Comparison of ENCODE assay signal across 8 mouse cellular contexts in genomic region chr10:39733421-39733930, GRCm38 (mm10). TPM values are rescaled to one million over a fixed set of nuclear protein-coding genes. Genes with fewer than 3 reads are reported as not detected.
A peak's percentile ranks its signal among the peaks of the same experiment; 100 is the strongest.
DNase-seq lines count a peak whose midpoint lies in the region; ATAC-seq and TF ChIP-seq lines count a peak whose summit lies in the region.

No protein-coding gene starts in this region.

- intact Hi-C loops in heart, postnatal 36 days (cut with DNase I): loop anchor here (5.0 kb wide), 4 partner anchors 76 to 561 kb away; partner anchors contain the start of genes Fyn and Mfsd4b4

- WGBS in heart, embryonic 15.5 days: 17% methylated on average over 10 of the region's 10 CpGs
- WGBS in forebrain, embryonic 16.5 days: 8% methylated on average over 10 of the region's 10 CpGs
- 19% methylated on average over 10 of the region's 10 CpGs for WGBS in midbrain, embryonic 12.5 days

- H3K9me3 ChIP-seq in heart, embryonic 15.5 days (replicated peaks): no peaks in the 10 kb centered on the region
- no peaks in the 10 kb centered on the region for H3K9me3 ChIP-seq in G1E (replicated peaks)
- H3K9me3 ChIP-seq in forebrain, embryonic 16.5 days (ENCODE audit: control insufficient read depth, low read length): no peaks in the 10 kb centered on the region
- H3K9me3 ChIP-seq in midbrain, embryonic 12.5 days: no peaks in the 10 kb centered on the region

- peaks cover 9% of the 10 kb centered on the region; the same call in 1 of the 2 replicates for H3K4me1 ChIP-seq in heart, embryonic 15.5 days (replicated peaks)
- H3K4me1 ChIP-seq in G1E (ENCODE audit: insufficient read depth, low read depth, low read length): peaks cover 13% of the 10 kb centered on the region
- peaks cover 8% of the 10 kb centered on the region for H3K4me1 ChIP-seq in forebrain, embryonic 16.5 days (replicated peaks; ENCODE audit: control insufficient read depth, insufficient read depth, low read length)
- peaks cover 20% of the 10 kb centered on the region for H3K4me1 ChIP-seq in midbrain, embryonic 12.5 days

- H3K4me2 ChIP-seq in heart, embryonic 15.5 days: peak overlapping the region; percentile 66
- peak overlapping the region; percentile 71 for H3K4me2 ChIP-seq in forebrain, embryonic 16.5 days (ENCODE audit: low read length)
- H3K4me2 ChIP-seq in midbrain, embryonic 12.5 days (replicated peaks): peak overlapping the region; percentile 63

- H3K9ac ChIP-seq in heart, embryonic 15.5 days: peak overlapping the region; percentile 84
- peak overlapping the region; percentile 96 for H3K9ac ChIP-seq in forebrain, embryonic 16.5 days (replicated peaks; ENCODE audit: low read depth, low read length)
- H3K9ac ChIP-seq in midbrain, embryonic 12.5 days (replicated peaks): peak overlapping the region; percentile 93

- H3K27me3 ChIP-seq in heart, embryonic 15.5 days: no peaks in the 10 kb centered on the region
- H3K27me3 ChIP-seq in G1E (ENCODE audit: insufficient read depth, low read length): no peaks in the 10 kb centered on the region
- H3K27me3 ChIP-seq in forebrain, embryonic 16.5 days (replicated peaks; ENCODE audit: control insufficient read depth, insufficient read depth, low read length): no peaks in the 10 kb centered on the region
- H3K27me3 ChIP-seq in midbrain, embryonic 12.5 days: no peaks in the 10 kb centered on the region

- no peak for DNase-seq in heart, postnatal 36 days
- no peak for DNase-seq in G1E (ENCODE audit: low spot score)
- DNase-seq in urinary bladder, postnatal 4 days (ENCODE audit: low spot score in 2 of 2): no peak
- DNase-seq in adrenal gland, adult 18-20 months (ENCODE audit: low spot score in 2 of 2): no peak
- DNase-seq in layer of hippocampus, adult 11-12 months (ENCODE audit: low spot score): no peak

- no peak for ATAC-seq in heart, embryonic 15.5 days (replicated peaks; ENCODE audit: insufficient number of reproducible peaks, insufficient read depth, low FRiP score, low read depth)
- no peak for ATAC-seq in G1E (ENCODE audit: extremely low read depth, insufficient number of reproducible peaks, low FRiP score, poor library complexity, severe bottlenecking)
- no peak for ATAC-seq in forebrain, embryonic 16.5 days
- ATAC-seq in midbrain, embryonic 12.5 days (ENCODE audit: low FRiP score, low read depth): no peak

- TF ChIP-seq CTCF in G1E (IDR thresholded peaks at IDR 0.05; ENCODE audit: low read depth, low read length): no peak

- no peaks in the 10 kb centered on the region for H3K36me3 ChIP-seq in heart, embryonic 15.5 days
- H3K36me3 ChIP-seq in G1E (replicated peaks): peaks cover 4% of the 10 kb centered on the region
- no peaks in the 10 kb centered on the region for H3K36me3 ChIP-seq in forebrain, embryonic 16.5 days (ENCODE audit: control insufficient read depth, insufficient read depth)
- no peaks in the 10 kb centered on the region for H3K36me3 ChIP-seq in midbrain, embryonic 12.5 days

- H3K4me3 ChIP-seq in heart, embryonic 15.5 days: peak overlapping the region; percentile 79
- H3K4me3 ChIP-seq in G1E (ENCODE audit: low read depth, low read length): peak overlapping the region; percentile 93
- H3K4me3 ChIP-seq in forebrain, embryonic 16.5 days (replicated peaks; ENCODE audit: low read length): peak overlapping the region; percentile 87
- H3K4me3 ChIP-seq in midbrain, embryonic 12.5 days: peak overlapping the region; percentile 70

- H3K27ac ChIP-seq in heart, embryonic 15.5 days: peak overlapping the region; percentile 100
- peak overlapping the region; percentile 100 for H3K27ac ChIP-seq in forebrain, embryonic 16.5 days (ENCODE audit: low read length)
- H3K27ac ChIP-seq in midbrain, embryonic 12.5 days (replicated peaks): peak overlapping the region; percentile 100

RNA-seq across cellular contexts. Expression of gene Rev3l, which starts 1.6 kb away (rescaled TPM):
- 7.6 and 9.5 TPM in 2 replicates for polyA plus RNA-seq in heart, embryonic 15.5 days (2015; fragmentation: Nextera tagmentation; extraction: Ambion mirVana)
- 10 to 100 TPM; 14.3 to 17.9 TPM for total RNA-seq in heart, postnatal 36 days (2021)
- 70.5 and 76.6 TPM in 2 replicates for total RNA-seq in G1E (2014; fragmentation: Nextera tagmentation)
- total RNA-seq in G1E (2017): 35.0 and 44.0 TPM in 2 replicates
- 1.6 and 1.8 TPM in 2 replicates for polyA plus RNA-seq in G1E (2012)
- polyA plus RNA-seq in forebrain, embryonic 16.5 days (2015; fragmentation: Nextera tagmentation; extraction: Ambion mirVana): 23.7 and 28.8 TPM in 2 replicates
- polyA plus RNA-seq in midbrain, embryonic 12.5 days (2016; fragmentation: Nextera tagmentation; extraction: Ambion mirVana): 20.7 and 20.8 TPM in 2 replicates
- total RNA-seq in adrenal gland, adult 18-20 months (2021): 10 to 100 TPM; 12.8 to 19.9 TPM
